Mouse (Mus musculus) ES-E14 (cell line): ENCODE results near the gene Olfr164.

Experiments used
- CHD2 ChIP-seq: IDR thresholded peaks from 2 replicates; pipeline ENCODE4 v1.6.1; 2014; ENCODE audit warnings: mild to moderate bottlenecking, low read depth, low read length, inconsistent platforms
- HCFC1 ChIP-seq: IDR thresholded peaks from 2 replicates; pipeline ENCODE4 v1.6.1; 2012; ENCODE audit warnings: low read length, inconsistent platforms, borderline replicate concordance; ENCODE audit not compliant: insufficient read depth
- MAFK ChIP-seq: IDR thresholded peaks from 2 replicates; pipeline ENCODE4 v1.6.1; 2014; ENCODE audit warnings: mild to moderate bottlenecking, low read depth, low read length, inconsistent platforms; ENCODE audit not compliant: insufficient read depth
- ZC3H11A ChIP-seq: IDR thresholded peaks from 2 replicates; pipeline ENCODE4 v1.6.1; 2012; ENCODE audit warnings: low read depth, mild to moderate bottlenecking, inconsistent platforms, low read length, borderline replicate concordance

DNA sequence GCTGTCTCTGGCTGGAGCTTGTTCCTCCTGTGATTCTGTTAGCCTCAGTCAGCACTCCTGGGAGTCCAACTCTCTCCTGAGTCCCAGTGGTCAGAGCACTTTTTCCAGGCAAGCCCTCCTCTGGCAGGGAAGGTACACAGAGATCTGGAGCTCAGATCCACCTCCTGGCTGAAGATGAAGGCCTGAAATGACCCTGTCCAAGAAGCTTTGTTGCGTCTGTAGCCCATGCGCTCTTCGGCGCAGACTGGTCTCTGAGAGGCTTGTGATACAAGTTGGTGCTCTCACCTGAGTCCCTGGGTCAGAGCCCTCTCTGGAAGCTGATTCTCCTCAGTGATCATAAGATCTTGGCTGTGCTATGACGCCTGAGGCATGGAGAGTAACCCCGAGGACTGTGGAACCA lies 35.2 kb upstream of the Olfr164 start:
- TF ChIP-seq ZC3H11A = no peak
- TF ChIP-seq HCFC1 = no peak
- no peak for TF ChIP-seq MAFK
- TF ChIP-seq CHD2 = no peak
